Mouse (Mus musculus) hindbrain, postnatal 0 days (tissue): ENCODE measurements around the gene Serpinf2. TPM values are rescaled to one million over a fixed set of nuclear protein-coding genes. Genes with fewer than 3 reads are reported as not detected.

Experiments
- ATAC-seq: fragments of 200-750 bp; cut with Nextera tagmentation; 2 replicates; pipeline ENCODE4 v1.8.0; 2017; ENCODE audit warnings: mild to moderate bottlenecking, moderate TSS enrichment, moderate library complexity
- DNase-seq: peaks from one replicate; pipeline ENCODE4 v3.0.0-alpha.2; 2015; ENCODE audit warnings: low spot score
- H3K27ac ChIP-seq: fragments of 300-500 bp; sonication (generic); 2 replicates; pipeline ENCODE4 v1.5.1; 2014; ENCODE audit warnings: mild to moderate bottlenecking
- H3K27me3 ChIP-seq: fragments of 300-500 bp; sonication (generic); 2 replicates; pipeline ENCODE4 v1.6.1; 2014; ENCODE audit warnings: low read length, mixed read lengths; ENCODE audit not compliant: insufficient read depth
- H3K36me3 ChIP-seq: fragments of 300-500 bp; sonication (generic); 2 replicates; pipeline ENCODE4 v1.6.1; 2014; ENCODE audit warnings: low read length, mixed read lengths; ENCODE audit not compliant: insufficient read depth
- H3K4me1 ChIP-seq: fragments of 300-500 bp; sonication (generic); 2 replicates; pipeline ENCODE4 v1.6.1; 2014; ENCODE audit warnings: antibody characterized with exemption, low read length, mixed read lengths; ENCODE audit not compliant: insufficient read depth
- H3K4me2 ChIP-seq: fragments of 300-500 bp; sonication (generic); 2 replicates; pipeline ENCODE4 v1.6.1; 2014; ENCODE audit warnings: low read depth, mild to moderate bottlenecking, low read length, moderate library complexity, mixed read lengths
- H3K4me3 ChIP-seq: fragments of 300-500 bp; sonication (generic); 2 replicates; pipeline ENCODE4 v1.5.1; 2014; ENCODE audit warnings: low read length
- H3K9ac ChIP-seq: fragments of 300-500 bp; sonication (generic); replicated peaks from 2 replicates; pipeline ENCODE4 v1.6.1; 2014; ENCODE audit warnings: mild to moderate bottlenecking, low read length, moderate library complexity, mixed read lengths
- H3K9me3 ChIP-seq: fragments of 300-500 bp; sonication (generic); 2 replicates; pipeline ENCODE4 v1.6.1; 2016; ENCODE audit warnings: low read length, mixed read lengths
- CTCF ChIP-seq: IDR thresholded peaks from 2 replicates; pipeline ENCODE4 v1.5.1; 2016; ENCODE audit warnings: antibody characterized with exemption, control low read depth, low read depth
- WGBS: fragments of 180-500 bp; shearing (Covaris S2); extraction: QIAGEN DNeasy Blood & Tissue Kit; methylation state at CpG from one replicate; pipeline ENCODE4 v1.1.7; 2014; 5-methylcytosine and 5-hydroxymethylcytosine counted together
- polyA plus RNA-seq: library from polyadenylated mRNA; unstranded; fragments of >200 nt; fragmentation: Nextera tagmentation; extraction: Ambion mirVana; gene quantifications from 2 replicates; pipeline ENCODE4 v1.2.1, GENCODE M21; 2015
- total RNA-seq: library from RNA; depleted of rRNA; stranded (reverse); fragments of >200 nt; gene quantifications from 2 replicates; pipeline ENCODE4 v1.2.3, GENCODE M21; 2014; rRNA removed

Serpinf2 gene
- total RNA-seq (0.05 TPM in 1 of 2 replicates, not detected in the other), polyA plus RNA-seq (not detected in 2 replicates)

GRCm38 (mm10) chr11:75439363-75439762 is at the start of gene Serpinf2:
TSS of gene Serpinf2 (minus strand) at chr11:75439591.
- DNase-seq (no peak), ATAC-seq (no peak)
- Histone ChIP-seq H3K9ac (no peak within 1 kb of the TSS), H3K27ac (no peak within 1 kb of the TSS), H3K36me3 (peaks cover 9% of the 10 kb centered on the region), H3K4me1 (no peaks in the 10 kb centered on the region), H3K27me3 (no peaks in the 10 kb centered on the region), H3K4me2 (no peak within 1 kb of the TSS), H3K9me3 (no peaks in the 10 kb centered on the region), H3K4me3 (no peak within 1 kb of the TSS)
- 83% methylated on average over 6 of the region's 6 CpGs for WGBS
- no peak for TF ChIP-seq CTCF

- Histone ChIP-seq H3K9ac (peak overlapping the region; percentile 93), H3K4me1 (peaks cover 8% of the 10 kb centered on the region), H3K27me3 (no peaks in the 10 kb centered on the region), H3K4me2 (peak overlapping the region; percentile 96), H3K27ac (peak overlapping the region; percentile 81; the same call in 1 of the 2 replicates), H3K9me3 (no peaks in the 10 kb centered on the region), H3K4me3 (peak overlapping the region; percentile 93), H3K36me3 (peaks cover 33% of the 10 kb centered on the region)
- no peak for DNase-seq
- WGBS = 44% methylated on average over 6 of the region's 6 CpGs
- no peak for TF ChIP-seq CTCF
- no peak for ATAC-seq
These were observed 48.1 kb upstream of the Serpinf2 start for GRCm38 (mm10) chr11:75487496-75487895.

GRCm38 (mm10) chr11:75486601-75487285 is 47.4 kb upstream of the Serpinf2 start, which contains the start of gene Prpf8:
TSS of gene Prpf8 (plus strand) at chr11:75486816.
- peak within 1 kb of the TSS; percentile 93 for H3K9ac ChIP-seq
- peaks cover 8% of the 10 kb centered on the region for H3K4me1 ChIP-seq
- H3K9me3 ChIP-seq = no peaks in the 10 kb centered on the region
- ATAC-seq = peak; percentile 100
- under 1% methylated on average over 51 of the region's 52 CpGs for WGBS
- H3K27me3 ChIP-seq = no peaks in the 10 kb centered on the region
- H3K36me3 ChIP-seq = peaks cover 25% of the 10 kb centered on the region
- peak; percentile 98 for DNase-seq
- peak within 1 kb of the TSS; percentile 93 for H3K4me3 ChIP-seq
- H3K4me2 ChIP-seq = peak within 1 kb of the TSS; percentile 96
- peak within 1 kb of the TSS; percentile 81 for H3K27ac ChIP-seq
- TF ChIP-seq CTCF = no peak

GRCm38 (mm10) chr11:75486192-75486591 is 46.8 kb upstream of the Serpinf2 start:
- ATAC-seq (no peak; the same call in 1 of the 2 replicates), DNase-seq (no peak)
- H3K4me3 ChIP-seq = peak overlapping the region; percentile 93
- H3K36me3 ChIP-seq = peaks cover 20% of the 10 kb centered on the region
- H3K27me3 ChIP-seq = no peaks in the 10 kb centered on the region
- no peak overlapping the region for H3K27ac ChIP-seq
- H3K4me1 ChIP-seq = peaks cover 8% of the 10 kb centered on the region
- 25% methylated on average over 3 of the region's 3 CpGs for WGBS
- H3K9me3 ChIP-seq = no peaks in the 10 kb centered on the region
- no peak overlapping the region for H3K9ac ChIP-seq
- no peak for TF ChIP-seq CTCF
- H3K4me2 ChIP-seq = peak overlapping the region; percentile 96

- Histone ChIP-seq H3K27me3 (no peaks in the 10 kb centered on the region), H3K27ac (no peak overlapping the region), H3K4me1 (no peaks in the 10 kb centered on the region), H3K36me3 (no peaks in the 10 kb centered on the region), H3K9me3 (no peaks in the 10 kb centered on the region), H3K4me3 (no peak overlapping the region), H3K9ac (no peak overlapping the region), H3K4me2 (no peak overlapping the region)
- WGBS = 67% methylated on average over 7 of the region's 7 CpGs
- DNase-seq = no peak
- no peak for ATAC-seq
- TF ChIP-seq CTCF = no peak
These were observed 34.0 kb upstream of the Serpinf2 start for GRCm38 (mm10) chr11:75473376-75473775.

- no peaks in the 10 kb centered on the region for H3K36me3 ChIP-seq
- TF ChIP-seq CTCF = no peak
- no peak overlapping the region for H3K27ac ChIP-seq
- H3K9ac ChIP-seq = no peak overlapping the region
- 0 out of 2 replicates have a peak, but pooled peaks cover 3% of the 10 kb centered on the region for H3K4me1 ChIP-seq
- WGBS = 83% methylated on average over 11 of the region's 11 CpGs
- H3K4me2 ChIP-seq = no peak overlapping the region
- ATAC-seq (no peak), DNase-seq (no peak)
- H3K9me3 ChIP-seq = no peaks in the 10 kb centered on the region
- H3K4me3 ChIP-seq = no peak overlapping the region
- H3K27me3 ChIP-seq = no peaks in the 10 kb centered on the region
These were observed 33.2 kb upstream of the Serpinf2 start for GRCm38 (mm10) chr11:75472469-75473081.
